Mouse (Mus musculus) c-Kit-positive CD71-negative TER-119-negative erythroid progenitor cells, embryonic 14.5 days (primary cell): ENCODE measurements around the gene Isca1.
"Not testable (repeated sequence)": the region's sequence is repeated elsewhere in the genome, so short reads cannot be mapped to it uniquely, and the experiment has no call there.

Experiments used
- DNase-seq: peaks from one replicate; pipeline ENCODE4 v3.0.0-alpha.2; 2013; ENCODE audit warnings: low read depth

The Isca1 gene

DNA sequence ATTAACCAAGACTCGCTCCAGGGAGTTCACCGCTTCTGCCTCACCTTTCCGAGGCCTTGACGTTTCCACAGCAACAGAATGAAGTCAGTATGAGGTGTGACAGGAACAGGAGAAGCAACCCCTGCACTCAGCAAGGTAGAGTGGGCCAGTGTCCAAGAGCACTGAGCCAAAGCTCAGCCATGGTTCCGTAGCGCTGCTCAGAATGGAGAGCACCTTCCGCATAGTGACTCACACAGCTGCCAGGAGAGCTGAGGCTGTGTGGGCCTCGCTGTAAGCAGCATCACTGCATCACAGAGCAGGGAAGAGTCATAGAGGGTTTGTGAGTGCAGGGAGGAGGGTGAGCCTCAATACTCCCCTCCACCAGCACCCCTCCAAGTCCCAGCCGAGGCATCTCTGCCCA lies 22.9 kb downstream of the Isca1 start, which contains the start of gene 1700014D04Rik:
1700014D04Rik (minus strand) TSS at position 42 of the 400 bp plus-strand sequence.
- no peak for DNase-seq

GRCm38 (mm10) chr13:59746164-59746563 lies 23.4 kb downstream of the Isca1 start:
- no peak for DNase-seq

DNA sequence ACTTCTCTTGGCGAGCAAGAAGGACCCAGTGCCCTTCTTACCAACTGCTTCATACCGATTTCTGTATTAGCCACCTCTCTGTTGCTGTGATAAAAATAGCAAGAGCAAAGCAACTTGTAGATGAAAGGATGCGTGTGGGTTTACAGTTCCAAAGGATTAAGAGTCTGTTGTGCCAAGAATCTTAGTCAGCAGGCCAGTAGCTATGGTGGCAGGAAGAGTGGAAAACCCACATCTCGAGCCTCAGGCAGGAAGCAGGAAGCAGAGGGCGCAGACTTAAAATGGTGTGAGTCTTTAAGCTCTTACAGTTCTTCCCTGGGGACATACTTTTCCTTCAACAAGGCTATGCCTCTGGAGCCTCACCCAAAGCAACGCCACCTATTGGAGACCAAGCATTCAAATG lies 24.1 kb downstream of the Isca1 start:
- DNase-seq, result no peak

GRCm38 (mm10) chr13:59741697-59742096 lies 27.9 kb downstream of the Isca1 start:
- peak; percentile 33 for DNase-seq

- DNase-seq, result no peak
Observed at GRCm38 (mm10) chr13:59741096-59741495, 28.5 kb downstream of the Isca1 start.

DNA sequence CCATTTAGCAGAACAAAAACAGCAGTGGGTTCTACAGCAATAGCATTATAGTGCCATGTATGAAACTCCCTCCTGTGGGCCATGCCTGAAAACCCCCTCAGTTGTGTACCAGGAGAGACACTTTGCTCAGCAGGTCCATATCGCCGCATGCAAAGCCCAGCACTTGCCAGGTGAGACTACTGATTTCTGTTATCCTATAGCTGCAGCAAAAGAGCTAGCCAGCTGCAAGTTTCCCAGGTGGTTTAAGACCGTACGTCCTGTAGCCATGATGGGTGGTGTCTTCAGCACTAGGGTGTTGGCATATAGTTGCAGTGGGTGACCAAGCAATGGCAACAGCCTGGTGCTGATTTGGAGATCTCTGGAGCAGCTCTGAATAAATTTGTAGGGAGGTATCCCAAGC lies 30.2 kb downstream of the Isca1 start:
- DNase-seq, result no peak

DNA sequence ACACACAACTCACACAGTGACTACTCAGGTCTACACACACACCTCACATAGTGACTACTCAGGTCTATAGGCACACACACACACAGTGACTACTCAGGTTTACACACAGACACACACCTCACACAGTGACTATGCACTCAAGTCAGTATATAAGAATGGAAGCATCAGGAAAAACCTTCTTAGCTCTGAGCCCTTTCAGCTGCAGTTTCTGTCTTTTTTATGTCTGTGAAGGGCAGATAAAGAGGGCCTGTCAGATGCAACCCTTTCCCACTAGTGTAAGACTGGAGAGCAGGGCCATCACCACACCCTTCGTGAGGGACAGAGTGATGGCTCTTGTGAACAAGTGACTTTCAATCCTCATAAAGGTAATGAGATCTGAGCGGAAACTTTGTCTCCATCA lies 31.2 kb downstream of the Isca1 start:
- DNase-seq, result no peak

- DNase-seq, result no peak
Observed at GRCm38 (mm10) chr13:59735190-59735589, 34.4 kb downstream of the Isca1 start.

GRCm38 (mm10) chr13:59734347-59734746 lies 35.3 kb downstream of the Isca1 start:
- DNase-seq, result not testable (repeated sequence)

DNA sequence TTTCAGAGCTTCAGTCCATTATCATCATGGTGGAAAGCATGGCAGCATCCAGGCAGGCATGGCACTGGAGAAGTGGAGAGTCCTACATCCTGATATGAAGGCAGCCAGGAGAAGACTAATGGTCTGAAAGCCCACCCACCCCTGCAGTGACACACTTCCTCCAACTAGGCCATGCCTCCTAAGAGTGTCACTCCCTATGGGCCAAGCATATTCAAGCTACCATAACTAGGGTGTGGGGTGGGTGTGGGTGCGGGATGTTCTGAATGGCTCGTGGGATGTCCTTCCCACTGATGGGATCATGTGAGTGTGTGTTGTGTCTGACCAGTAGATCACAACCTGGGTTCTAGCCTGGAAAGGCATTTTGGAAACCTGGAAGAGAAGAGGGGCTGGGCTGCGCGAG lies 35.7 kb downstream of the Isca1 start:
- no peak for DNase-seq

- DNase-seq, result no peak
Observed at GRCm38 (mm10) chr13:59731652-59732051, 38.0 kb downstream of the Isca1 start, which contains the start of gene Spata31d1d. TSS of gene Spata31d1d (minus strand) at chr13:59731752.

DNA sequence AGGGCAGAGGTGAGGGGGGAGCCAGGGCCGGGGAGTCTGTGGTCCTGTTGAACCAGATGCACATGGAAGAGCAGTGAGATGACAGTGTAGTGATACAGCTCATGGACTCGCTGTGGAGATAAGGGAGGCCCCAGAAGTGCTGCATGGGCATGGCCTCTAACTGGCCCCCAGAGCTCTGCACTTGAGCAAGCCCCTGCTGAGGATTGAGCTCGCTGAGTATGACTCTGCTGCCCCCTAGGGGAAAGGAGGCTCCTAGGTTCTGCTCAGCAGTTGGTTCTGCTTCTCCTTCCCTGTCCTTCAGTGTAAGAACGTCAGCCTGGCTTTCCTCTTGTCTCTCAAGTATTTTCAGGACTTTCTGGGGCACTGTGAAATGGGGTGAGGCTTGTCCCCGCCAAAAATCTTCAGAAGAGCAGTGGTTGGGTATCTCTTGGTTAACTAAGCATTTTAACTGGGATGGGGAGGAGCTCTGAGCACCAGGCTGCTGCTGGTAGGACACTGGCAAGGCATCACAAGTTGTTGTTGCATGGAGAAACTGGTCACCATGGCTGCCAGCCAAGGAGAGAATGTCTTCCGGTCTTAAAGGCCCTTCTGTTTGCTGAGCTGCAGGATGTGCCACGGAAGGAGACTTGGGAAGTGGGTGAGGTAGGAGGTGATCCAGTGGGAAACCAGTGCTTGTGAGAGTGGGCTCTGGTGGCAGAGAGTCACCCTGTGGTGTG lies 41.1 kb downstream of the Isca1 start:
- DNase-seq, result peak; percentile 85

GRCm38 (mm10) chr13:59726139-59726867 lies 43.3 kb downstream of the Isca1 start:
- DNase-seq, result no peak

DNA sequence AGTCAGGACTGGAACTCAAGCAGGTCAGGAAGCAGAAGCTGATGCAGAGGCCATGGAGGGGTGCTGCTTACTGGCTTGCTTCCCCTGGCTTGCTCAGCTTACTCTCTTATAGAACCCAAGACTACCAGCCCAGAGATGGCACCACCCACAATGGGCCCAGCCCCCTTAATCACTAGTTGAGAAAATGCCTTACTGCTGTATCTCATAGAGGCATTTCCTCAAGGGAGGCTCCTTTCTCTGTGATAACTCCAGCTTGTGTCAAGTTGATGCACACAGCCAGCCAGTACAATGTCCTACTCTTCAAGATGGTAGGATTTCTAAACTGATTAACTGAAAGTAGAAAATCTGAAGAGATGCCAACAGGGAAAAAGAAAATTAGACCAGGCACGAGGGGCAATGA lies 47.5 kb downstream of the Isca1 start:
- DNase-seq, result not testable (repeated sequence)

GRCm38 (mm10) chr13:59719475-59719874 lies 50.1 kb downstream of the Isca1 start:
- no peak for DNase-seq

GRCm38 (mm10) chr13:59718857-59719440 lies 50.7 kb downstream of the Isca1 start:
- DNase-seq, result not testable (repeated sequence)

- DNase-seq, result no peak
Observed at GRCm38 (mm10) chr13:59713710-59714109, 55.9 kb downstream of the Isca1 start.

- not testable (repeated sequence) for DNase-seq
Observed at GRCm38 (mm10) chr13:59711984-59712383, 57.6 kb downstream of the Isca1 start, which contains the start of gene Spata31d1b. TSS of gene Spata31d1b (plus strand) at chr13:59712284.

GRCm38 (mm10) chr13:59710230-59710629 lies 59.4 kb downstream of the Isca1 start, which contains the start of gene Spata31d1a:
TSS of gene Spata31d1a (minus strand) at chr13:59710330.
- no peak for DNase-seq
